Mouse (Mus musculus) testis, adult 2 months (tissue): ENCODE data around the gene Ddx58.

ENCODE experiments used
- CTCF ChIP-seq: fragments of 200-500 bp; IDR thresholded peaks from 2 replicates; pipeline ENCODE4 v1.5.1; 2012; ENCODE audit warnings: low read depth, mild to moderate bottlenecking, inconsistent platforms, low read length, moderate library complexity; ENCODE audit not compliant: control insufficient read depth, insufficient read depth, insufficient replicate concordance
- POLR2A ChIP-seq: fragments of 200-500 bp; IDR thresholded peaks from 2 replicates; pipeline ENCODE4 v1.6.1; 2012; ENCODE audit warnings: low read depth, mild to moderate bottlenecking, inconsistent platforms, low read length, moderate library complexity; ENCODE audit not compliant: control insufficient read depth

- TF ChIP-seq POLR2A (no peak), CTCF (peak; percentile 41; the same call in 1 of the 2 replicates)
Measured at GRCm38 (mm10) chr4:40217910-40218309, 21.7 kb downstream of the Ddx58 start.
